Mouse (Mus musculus): ENCODE measurements around the gene Cacng4. TPM values are rescaled to one million over a fixed set of nuclear protein-coding genes. Genes with fewer than 3 reads are reported as not detected.

The Cacng4 gene
- total RNA-seq, 2 experiments from 2014 or later: 4.5 TPM

DNA sequence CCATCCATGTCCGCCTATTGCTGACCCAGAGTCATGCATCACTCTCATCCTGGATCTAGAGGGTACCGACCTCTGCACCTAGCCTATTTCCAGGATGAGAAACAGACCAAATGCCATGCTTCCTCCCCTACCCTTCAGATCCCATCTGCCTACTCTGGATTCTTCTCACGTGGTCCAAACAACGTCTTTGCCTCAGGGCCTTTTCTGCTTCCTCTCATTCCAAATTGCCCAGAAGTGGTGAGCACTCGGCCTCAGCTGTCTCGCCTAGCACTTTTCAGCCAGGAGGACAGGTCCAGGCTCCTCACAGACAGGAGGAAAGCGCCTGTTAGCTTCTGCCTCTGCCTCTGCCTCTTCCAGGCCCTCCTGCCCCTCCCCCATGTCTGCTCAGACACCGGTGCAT is 21.0 kb downstream of the Cacng4 start:
- DNase-seq: no peak

DNA sequence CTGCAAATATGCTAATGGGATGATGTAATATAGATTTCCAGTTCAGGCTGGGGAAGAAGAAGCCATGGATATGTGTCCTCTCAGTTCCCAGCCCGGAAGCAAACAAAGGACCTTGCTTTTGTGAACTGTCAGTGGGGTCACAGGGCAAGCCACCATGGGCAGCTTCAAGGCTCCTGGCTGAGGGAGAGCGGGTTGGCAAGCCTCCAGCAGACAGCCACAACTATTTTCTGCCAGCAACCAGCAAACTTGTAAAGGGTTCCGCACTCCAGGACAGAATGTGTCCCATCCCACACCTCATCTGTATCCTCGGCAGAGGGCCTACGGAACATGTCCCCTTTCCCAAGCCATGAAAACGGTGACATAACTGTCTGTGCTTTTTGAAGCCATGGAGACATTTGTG is 22.4 kb downstream of the Cacng4 start:
- peak; percentile 54 for DNase-seq

DNA sequence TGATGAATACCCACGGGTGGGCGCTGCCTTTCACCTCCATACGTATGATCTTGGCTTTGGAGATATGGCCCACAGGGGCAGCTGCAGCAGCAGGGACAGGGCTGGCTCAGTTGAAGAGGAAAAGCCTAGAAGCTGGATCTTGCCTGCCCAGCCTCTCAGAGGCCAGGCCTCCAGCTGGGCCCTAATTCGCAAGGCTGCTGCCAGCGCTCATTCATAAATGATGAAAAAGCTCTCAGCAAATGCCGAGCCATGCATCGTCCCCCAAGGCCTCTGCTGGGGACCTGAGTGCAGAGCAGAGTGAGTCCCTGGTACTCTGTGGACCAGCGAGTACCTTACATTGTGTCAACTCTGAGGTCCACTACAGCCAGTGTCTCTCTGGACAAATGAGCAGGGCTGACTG is 26.0 kb downstream of the Cacng4 start:
- DNase-seq: no peak

DNA sequence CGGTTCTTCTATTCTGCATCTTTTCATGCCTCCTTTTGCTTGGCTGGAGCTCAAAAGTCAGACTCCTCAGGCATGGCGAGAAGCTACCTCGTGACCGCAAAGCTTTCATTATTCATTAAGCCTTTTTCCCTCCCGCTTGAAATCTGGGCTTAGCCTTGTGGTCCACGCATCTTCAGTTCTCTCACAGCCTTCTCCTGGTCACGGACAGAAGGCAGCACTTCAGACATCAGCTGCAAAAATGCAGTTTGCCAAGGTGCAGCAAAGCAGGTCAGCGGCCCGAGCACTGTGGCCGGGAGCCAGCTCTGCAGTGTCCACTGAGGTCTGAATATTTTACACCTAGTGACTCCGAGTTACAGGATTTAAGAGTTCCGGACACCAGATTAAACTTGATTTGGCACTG is 27.4 kb downstream of the Cacng4 start:
- no peak for DNase-seq

DNA sequence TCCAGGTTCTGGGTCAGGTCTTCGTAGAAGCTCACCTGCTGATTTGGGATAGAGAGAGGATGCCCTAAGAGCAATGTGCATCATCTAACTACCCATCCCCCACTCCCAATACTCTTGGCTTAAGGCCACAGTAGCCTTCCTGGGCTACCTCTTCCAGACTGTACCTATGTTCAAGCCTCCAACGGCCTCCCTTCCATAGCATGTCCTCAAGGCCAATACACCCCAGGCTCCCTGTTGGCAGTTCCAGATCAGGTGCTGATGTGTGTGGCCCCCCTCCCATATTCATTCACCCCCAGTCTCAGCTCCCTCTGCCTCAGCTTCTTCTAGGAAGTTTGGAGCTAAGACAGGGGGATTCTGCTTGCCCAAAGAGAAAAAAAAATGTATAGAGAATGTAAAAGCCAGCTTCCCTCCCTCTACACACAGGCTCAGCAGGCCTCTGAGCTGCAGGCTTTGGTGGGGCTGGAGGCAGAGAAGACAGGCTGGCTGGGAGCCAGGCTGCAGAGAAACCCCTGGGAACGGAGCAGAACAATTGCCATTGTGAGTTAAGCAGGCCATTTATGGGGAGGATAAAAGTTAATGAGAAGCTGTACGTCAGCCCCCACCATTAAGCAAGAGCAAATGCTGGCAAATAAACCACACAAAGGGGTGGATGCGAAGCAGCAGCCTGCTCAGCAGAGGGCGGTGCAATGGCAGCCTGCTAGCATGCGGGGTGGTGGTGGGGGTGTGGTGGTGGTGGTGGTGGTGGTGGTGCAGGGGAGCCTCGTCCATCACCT is 31.5 kb downstream of the Cacng4 start:
- no peak for DNase-seq

DNA sequence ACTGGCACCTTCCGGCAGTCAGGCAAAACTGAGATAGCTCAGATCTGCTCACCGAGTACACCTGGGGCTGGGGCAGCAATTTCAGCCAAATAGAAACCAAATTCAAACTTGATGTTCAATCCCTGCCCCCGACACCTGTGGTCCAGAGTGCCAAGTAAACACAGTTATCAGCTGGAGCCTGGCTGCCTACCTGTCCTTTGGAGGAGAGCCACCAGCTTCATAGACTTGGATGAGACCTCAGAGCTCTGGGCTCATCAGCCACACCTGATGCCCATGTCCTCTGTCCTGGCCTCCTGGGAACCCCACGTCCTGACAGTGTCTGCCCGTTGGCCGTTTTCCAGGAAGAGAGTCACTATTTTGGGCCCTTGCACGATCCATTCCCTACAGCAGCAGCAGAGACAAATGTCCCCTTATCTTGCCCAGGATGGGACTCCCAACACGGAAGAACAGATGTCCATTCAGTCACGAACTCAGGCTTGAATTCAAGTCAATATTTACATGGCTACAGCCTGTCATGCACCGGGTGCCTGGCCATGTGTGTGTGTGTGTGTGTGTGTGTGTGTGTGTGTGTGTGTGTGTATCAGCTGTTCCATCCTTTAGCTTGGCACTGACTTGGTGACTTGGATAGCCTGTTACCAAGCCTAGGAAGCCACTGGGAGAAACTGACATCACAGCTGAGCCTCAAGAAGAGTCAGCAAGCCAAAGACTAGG is 32.4 kb downstream of the Cacng4 start:
- no peak for DNase-seq

DNA sequence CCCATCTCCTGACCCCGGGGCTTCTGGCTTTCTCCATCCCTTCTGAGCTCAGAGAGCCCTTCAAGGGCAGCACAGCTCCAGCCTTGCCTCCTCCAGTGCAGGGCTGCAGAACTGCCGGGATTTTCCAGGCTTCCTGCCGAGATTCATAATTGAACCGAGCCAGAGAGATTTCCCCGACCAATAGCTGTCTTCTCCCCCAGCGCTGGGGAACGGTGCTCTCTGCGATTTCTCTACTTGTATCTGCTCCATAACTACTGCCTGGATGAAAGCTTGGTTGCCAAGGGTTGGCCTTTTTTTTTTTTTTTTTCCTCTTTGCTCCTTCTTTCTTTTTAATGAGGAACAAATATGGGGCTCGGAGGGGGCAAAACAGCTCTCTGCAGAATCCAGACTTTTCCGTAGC is 34.4 kb downstream of the Cacng4 start:
- no peak for DNase-seq

DNA sequence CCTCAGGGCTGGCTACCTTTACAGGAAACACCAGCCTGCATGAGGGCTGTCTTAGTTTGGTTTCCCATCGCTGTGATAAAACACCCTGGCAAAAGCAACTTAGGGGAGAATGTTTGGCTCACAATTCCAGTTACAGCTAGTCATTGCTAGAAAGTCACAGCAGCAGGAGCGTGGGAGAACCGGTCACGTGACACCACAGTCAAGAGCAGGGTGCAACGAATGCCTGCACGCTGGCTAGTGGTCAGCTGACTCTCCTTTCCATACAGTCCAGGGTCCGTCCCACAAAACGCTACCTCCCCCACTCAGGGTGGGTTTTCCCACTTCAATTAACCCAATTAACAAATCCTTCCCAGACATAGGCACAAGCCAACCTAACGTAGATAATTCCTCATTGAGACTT is 34.8 kb downstream of the Cacng4 start:
- DNase-seq: no peak

DNA sequence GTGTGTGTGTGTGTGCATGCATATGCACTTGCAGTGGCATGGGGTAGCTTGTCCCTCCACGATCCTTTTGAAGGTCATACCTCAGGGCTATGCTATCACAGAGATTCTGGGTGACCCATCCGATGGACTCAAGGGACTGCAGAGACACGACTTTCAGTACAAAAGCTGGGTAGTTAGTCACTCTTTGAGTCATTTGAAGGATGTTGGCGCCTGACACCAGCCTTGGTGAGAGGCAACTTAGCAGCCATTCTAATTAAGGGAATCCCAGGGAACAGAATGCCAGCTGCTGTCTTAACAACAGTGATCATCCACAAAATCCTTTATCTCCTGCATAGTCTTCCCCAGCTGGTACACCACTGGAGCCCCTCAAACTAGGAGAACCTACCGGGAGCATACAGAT is 45.2 kb downstream of the Cacng4 start:
- DNase-seq: no peak

DNA sequence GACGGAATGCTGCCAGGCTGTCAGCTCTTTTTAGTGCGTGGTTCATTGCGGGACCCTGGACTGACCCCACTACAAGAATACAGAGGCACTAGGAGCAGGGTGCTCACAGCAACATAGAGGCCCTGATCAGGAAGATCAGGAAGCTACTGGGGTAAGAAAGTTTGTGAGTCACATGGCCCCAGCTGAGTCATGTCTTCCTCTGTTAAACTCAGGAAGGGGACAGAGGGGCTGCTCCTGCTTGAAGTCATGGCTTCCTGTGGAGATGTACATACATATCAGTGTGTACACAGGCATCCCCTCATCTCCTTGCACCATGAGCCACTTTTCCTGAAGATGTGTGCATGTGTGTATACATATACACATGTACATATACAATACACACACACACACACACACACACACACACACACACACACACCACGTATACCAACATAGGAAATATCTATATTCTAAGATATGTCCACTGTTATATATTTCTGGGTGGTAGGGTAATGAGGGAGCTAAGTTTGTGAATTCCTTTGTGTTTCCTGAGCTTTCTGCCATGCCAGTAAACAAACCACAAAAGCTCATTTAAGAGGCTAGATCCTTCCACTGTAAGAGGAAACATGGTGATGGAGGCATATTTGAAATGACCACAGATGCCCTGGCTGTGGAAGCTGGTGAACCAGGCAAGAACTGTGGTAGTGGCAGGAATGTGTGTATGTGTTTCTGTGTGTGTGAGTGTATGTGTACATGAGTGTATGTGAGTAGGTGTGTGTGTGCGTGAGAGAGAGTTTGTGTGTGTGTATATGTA is 45.9 kb downstream of the Cacng4 start:
- DNase-seq: no peak

DNA sequence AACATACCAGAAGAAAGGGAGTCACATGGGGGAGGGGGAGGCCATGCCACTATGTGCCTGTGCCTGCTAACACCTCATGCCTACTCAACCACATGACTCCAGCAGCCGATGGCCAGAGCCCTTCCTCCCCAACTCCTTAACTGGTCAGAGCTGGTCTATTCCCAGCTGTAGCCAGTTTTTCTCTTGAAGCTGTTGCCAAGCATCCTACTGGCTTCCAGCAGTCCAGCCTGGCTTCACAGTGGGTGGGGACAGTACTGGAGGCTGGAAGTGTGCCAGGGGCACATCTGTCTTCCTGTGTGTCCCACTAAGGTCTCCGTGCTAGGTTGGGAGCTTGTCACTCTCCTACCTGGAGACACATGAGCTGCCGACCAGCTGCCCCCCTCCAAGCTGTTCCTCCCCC is 51.3 kb downstream of the Cacng4 start:
- DNase-seq: no peak

DNA sequence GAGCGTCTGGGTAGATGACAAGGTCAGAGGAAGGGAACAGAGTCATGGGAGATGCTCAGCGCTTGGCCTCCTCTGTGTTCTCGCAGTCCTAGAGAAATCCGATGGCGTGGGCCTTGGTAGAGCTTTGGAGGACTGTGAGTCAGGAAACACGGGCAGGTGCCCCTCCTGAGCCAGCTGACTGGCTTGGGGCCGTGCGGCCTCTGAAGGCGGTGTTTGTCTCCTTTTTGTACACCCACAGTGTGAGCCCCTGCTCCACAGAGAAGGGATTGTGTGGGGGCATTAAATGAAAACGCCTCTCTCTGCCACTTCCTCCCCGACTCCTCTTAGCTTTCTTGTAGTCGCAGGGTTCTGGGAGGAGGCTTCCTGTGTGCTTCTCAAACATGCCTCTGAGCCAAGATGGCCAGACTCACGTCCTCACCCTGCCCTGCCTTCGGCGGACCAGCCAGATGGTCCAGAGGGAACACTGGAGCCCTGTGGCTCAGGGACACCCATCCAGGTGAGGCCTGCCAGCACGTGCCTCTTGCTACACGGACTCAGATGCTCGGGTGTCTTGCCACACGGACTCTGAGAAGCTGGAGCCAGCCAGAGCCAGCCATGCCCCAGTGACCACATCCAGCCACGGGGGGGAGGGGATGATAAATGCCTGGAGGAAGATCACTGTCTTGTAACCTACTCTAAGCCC is 55.8 kb downstream of the Cacng4 start:
- DNase-seq: no peak

DNA sequence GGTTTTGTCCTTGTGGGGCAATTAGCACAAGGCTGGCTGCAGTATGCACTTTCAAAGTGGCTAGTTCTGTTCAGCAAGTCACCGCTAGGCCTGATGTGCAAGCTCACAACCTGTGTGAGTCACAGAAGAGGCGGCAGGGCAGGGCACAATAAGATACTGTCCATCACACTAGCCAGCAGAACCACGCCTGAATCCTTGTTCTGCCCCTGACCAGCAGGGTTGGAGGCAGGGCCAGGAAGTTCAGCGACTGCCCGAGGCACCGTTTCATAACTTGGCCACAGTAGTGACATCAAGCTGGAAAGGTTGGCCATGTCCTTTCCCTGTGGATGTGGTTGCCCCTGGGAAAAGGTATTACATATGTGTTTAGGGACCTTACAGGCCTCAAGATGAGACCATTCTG is 56.5 kb downstream of the Cacng4 start:
- DNase-seq: peak; percentile 28

DNA sequence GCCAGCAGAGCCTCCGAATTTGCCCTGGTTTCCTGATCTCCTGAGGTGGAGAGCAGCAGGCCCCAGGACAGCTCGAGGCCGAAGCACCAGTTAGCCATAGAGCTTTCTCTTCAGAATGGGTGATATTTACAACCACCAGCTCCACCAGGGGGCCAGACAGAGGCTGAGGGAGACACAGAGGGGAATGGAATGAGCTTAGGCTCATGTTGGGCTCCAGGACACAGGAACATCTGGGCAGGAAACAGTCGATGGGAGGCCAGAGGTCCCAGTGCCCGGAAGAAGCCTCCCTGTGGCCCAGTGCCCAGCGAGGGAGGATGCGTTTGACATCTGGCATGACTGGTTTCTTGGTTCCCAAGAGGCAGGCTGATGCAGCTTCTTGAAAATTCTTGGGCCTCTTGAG is 60.2 kb downstream of the Cacng4 start:
- DNase-seq: peak; percentile 34

DNA sequence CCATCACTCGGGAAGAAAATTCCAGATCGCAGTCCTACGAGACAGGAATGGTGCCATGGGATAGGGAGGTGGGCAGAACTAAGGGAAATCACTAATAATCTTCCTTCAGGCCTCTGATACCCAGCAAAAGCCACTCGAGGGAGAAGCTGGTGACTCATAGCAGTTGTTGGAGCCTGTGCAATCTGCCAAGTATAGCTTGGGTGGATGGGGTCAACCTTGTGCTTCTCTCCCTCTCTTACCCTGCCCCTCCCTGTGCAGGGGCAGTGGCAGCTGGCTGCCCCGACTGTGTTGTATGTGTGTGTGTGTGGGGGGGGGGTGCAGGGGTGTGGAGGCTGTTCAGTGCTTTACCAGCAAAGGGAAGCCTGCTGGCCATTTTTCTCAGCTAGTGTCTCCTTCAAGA is 62.9 kb downstream of the Cacng4 start:
- DNase-seq: peak; percentile 52

DNA sequence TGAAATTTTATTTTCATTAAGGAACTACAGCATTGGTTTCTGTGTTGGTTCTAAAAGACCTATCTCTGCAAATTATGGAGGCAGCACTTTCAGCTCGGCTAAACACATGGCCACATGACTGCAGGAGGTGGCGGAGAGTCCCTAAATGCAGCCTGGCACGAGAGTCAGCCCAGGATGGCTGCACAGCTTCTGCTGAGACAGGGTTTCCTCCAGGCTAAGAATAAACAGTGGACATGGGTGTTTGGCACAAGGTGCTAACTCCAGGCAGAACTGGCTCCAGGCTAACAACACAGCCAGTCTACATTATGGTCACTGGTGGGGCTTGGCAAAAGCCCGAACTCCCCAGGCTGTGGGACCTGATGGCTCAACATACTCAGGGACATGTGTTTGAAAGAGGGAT is 63.4 kb downstream of the Cacng4 start:
- peak; percentile 51 for DNase-seq

DNA sequence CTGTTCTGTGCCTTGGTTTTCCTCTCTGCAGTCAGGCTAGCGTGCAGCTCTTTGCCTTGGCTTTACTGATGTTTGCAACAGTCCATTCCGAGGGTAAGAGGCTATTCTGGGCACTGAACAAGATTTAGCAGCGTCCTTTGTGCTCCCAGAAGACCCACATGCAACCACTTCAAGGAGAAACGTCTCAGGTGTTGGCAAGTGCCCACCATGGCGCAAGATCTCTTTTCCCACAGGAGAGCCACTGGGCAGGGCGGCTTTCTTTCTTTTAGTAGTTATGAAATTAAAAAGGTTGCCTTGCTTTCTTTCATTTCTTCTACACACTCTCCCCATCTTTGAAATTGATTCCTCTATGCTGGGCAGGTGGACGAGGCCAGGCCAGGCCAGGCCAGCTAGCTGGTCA is 65.2 kb downstream of the Cacng4 start:
- DNase-seq: peak; percentile 75

DNA sequence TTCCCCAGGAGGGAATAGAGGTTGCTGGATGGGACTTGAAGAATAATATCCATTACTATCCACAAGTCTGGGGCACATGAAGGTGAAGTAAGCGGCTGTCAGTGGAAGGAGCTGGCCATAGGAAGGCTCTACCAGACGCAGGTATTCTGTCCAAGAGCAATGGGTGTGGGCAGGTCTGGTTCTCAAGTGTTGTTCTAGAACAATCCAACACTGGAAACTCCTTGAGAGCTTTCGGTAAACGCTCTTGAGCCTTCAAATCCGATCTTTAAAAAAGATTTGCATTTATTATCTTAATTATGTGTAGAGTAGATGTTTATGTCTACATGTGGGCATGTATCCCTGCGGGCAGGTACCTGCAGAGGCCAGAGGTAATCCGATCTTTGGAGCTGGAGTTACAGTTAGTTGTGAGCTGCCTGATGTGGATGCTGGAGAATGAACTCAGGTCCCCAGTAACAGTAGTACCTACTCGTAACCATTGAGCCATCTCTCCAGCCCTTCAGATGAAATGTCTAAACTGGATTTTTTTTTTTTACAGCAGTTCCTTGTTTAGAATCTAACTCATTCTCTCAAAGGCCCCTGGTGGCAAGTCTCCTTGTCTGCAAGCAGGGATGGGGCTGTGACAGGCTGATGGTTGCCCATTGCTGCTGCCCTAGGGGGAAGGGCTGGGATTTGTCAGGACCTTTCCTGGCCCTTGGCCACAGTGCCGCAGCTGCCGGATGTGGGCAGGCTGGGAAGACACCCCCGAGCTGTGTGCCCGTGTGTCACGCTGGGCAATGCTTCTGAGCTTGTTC is 66.1 kb downstream of the Cacng4 start:
- no peak for DNase-seq

DNA sequence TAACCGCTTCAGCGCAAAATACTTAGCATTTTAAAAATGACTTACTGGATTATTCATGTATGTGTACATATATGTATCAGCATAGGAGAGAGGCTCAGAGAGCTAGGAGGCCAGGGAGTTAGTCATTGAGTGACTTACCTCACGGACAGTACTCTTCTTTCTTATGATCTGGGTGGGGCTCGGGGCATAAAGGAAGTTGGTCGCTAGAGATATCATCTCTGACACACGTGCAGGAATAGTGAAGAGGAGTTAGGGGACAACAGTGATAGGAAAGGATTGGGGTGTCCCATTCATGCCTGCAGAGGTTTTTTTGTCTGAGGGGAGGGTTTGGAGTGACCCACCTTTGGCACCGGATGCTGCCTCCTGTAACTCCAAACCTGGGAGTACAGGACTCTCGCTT is 69.8 kb downstream of the Cacng4 start:
- DNase-seq: no peak

DNA sequence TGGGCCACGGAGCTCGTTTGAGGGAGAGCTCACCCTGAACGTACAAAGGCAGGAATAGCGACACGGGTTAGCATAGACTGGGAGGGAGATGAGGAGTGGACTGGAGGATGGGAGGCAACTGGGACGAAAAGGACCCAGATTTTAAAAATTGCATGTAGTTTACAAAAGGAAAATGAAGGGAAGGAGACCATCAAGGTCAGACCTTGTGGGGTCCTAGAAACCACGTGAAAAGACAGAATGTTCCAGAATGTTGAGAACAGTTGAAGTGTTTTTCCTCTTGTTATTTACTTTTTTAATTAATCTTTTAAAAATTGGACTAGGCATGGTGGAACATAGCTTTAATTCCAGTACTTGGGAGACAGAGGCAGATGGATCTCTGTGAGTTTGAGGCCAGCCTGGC is 73.3 kb downstream of the Cacng4 start:
- no peak for DNase-seq

DNA sequence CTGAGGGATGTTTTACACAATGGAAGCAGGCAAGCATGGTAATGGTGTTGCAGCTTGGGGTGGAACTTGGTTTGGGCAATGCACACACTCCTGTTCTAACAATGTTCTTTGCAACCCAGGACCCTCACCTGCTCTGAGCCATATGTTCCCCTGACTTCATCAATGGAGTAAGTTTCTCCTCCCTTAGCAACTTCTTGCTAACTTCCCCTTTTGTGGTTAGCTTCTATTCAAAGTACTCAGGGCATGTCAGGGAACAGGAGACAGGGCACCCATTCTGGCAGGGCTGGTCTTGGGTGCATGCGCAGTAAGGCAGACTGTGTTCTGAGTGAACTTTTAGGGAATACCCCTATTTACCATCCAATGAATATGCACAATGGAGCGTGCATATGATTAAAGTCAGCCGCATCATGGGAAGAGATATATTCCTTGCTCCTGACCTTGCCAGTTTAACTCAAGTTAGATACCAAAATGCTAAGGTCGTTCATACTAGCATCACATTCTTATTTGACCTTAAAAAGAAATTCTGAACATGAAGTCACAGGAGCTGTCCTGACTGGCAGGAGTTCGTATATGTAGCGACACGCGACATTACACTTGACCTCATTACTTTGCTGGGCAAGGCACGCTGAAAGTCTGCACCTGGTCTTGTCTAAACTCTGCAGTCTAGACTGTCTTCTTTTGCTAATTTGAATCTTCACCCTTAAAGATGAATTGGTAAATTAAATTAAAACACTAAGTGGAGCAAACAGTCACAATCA is 73.9 kb downstream of the Cacng4 start:
- DNase-seq: no peak
